Mouse (Mus musculus): ENCODE results near the gene Osbpl10.
"Not testable (repeated sequence)": the region's sequence is repeated elsewhere in the genome, so short reads cannot be mapped to it uniquely, and the experiment has no call there.

Gene Osbpl10

GRCm38 (mm10) chr9:114978281-114979111, at the start of gene Osbpl10:
Gene Osbpl10, plus strand, starts transcription at chr9:114978569.
- peak; percentile 88 to 92 for DNase-seq

DNA sequence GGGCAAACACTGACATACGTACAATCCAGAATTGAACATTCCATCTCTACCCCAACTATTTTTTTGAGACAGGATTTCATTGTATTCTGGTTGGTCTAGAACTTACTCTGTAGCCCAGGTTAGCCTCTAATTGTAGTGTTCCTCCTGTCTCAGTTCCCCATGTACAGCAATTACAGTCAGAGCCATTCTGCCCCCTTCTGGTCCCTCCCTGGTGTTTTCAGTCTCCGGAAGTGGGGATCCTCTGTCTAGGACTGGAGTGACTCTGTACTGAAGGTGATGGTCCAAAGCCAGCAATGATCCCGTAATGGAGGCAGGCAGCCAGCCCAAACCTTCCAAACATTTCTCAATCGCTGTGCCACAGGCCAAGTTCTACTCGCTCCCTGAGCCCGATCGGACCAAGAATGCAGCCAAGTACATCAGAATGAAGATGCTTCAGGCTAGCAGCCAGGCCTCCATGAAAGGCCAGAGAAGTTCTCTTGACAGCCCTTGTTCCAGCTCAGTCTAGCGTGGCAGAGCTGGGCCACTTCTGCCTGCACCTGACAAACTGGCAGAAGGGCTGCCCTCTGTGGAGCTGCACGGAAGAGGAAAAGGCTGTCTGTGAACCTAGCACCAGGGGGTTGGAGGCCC, 47.8 kb upstream of the Osbpl10 start:
- peak; percentile 85 to 90 for DNase-seq

DNA sequence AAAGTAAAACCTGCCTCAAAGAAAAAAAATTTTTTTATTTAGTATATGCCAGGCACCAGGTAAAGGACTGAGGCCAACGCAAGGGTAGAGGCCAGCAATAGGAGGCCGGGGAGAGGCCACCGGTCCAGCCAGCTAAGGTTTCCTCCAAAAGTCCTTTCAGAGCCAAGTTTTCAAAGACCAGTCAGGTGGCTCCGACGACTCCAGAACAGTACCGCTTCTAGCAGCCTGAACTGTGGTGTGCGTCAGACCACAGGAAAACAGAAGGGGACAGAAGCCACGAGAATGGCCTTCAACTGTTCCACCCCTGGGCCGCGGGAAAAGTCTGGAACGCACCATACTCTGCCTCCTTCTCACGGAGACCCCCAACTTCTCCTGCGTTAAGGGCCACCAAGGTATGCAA, 45.8 kb upstream of the Osbpl10 start:
- DNase-seq = no peak

- peak in 1 of 2 experiments; percentile 23 for DNase-seq
Measured at GRCm38 (mm10) chr9:114933037-114933722, 45.2 kb upstream of the Osbpl10 start.

DNA sequence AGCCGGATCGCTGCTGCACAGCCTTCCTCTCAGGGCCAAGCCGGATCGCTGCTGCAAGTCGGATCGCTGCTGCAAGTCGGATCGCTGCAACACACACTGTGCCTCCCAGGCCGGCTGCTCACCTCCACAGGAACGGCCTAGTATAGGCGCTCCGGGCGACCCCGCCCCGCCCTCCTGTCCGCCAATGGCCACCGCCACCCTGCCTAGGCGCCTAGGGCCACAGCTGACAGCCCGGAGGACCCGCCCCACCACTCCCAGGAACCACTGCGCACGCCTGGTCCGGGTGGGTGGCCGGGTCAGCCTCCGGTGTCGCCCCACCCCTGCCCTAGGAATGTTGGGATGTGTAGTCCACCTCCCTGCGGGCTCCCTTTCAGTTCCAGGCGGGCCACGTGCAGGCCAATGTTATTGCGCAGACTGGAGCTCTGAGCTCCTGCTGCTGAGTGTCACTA, 44.6 kb upstream of the Osbpl10 start, which contains the start of gene Gpd1l:
TSS of gene Gpd1l (minus strand) at position 265 of the 449 bp plus-strand sequence.
- peak; percentile 95 to 98 for DNase-seq

GRCm38 (mm10) chr9:114934231-114934630, 44.1 kb upstream of the Osbpl10 start:
- no peak for DNase-seq

- DNase-seq = no peak
Measured at GRCm38 (mm10) chr9:114935321-114935720, 43.0 kb upstream of the Osbpl10 start.

DNA sequence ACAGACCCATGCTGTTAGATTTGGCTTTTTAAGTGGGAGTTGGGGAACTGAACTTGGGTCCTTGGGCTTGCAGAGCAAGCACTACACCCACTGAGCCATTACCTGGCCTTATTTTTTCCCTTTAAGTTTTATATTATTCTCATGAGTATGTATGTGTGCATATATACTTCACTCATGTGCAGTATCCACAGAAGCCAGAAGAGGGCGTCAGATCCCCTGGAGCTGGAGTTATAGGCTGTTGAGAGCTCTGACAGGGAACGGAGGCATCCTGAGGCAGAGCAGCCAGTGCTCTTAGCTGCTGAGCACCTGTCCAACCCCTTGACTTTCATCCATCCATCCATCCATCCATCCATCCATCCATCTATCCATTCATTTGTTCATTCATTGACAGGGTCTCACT, 41.7 kb upstream of the Osbpl10 start:
- DNase-seq = no peak

DNA sequence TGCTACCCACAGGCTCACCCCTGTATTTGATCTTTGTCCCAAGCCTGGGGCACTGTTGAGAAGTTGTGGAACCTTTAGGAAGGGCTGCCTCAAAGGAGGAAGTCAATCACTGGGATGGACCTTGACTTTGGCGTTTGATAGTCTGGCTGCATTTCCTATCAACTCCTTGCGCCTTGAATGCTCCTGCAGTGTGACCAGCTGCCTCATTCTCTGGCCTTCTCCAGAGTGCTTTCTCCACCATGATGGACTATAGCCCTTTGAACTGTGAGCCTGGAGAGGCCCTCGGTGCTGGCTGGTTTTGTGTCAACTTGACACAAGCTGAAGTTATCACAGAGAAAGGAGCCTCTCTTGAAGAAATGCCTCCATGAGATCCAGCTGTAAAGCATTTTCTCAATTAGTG, 33.7 kb upstream of the Osbpl10 start:
- no peak for DNase-seq

GRCm38 (mm10) chr9:114945576-114945975, 32.8 kb upstream of the Osbpl10 start:
- DNase-seq = no peak

DNA sequence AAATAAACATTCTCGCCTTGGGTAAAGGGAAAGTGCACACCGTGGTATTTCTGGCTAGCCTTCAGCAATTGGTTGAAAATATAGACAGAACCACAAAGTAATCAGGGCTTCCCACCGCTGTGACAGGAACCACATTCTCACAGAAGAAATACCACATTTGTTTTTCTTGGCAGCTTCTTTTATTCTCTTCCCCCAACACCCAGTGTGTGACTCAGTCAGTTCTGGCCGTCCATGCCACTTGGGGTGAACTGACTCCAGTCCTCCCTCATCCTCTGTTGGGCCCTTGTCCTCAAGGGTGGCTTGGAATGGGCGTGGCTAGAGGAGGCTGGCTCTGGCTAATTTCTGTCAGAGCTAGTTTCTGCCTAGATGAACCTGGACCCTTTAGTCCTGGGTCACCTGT, 30.0 kb upstream of the Osbpl10 start:
- no peak for DNase-seq

DNA sequence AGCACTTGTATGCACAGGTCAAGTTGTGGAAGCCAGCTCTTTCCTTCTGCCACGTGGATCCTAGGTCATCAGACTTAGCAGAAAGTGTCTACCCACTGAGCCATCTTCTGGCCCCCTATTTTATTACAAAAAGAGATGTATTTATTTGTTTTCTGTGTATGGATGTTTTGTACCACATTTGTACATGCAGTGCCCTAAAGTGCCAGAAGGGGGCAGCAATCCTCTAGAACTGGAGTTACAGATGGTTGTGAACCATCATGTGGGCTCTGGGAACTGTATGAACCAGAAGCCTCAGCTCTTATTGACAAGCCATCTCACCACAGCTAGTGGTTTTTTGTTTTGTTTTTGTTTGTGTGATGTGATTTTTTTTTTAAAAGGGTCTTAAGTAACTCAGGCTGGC, 25.5 kb upstream of the Osbpl10 start:
- DNase-seq = peak in 1 of 2 experiments; percentile 36

- DNase-seq = no peak
Measured at GRCm38 (mm10) chr9:114955340-114955739, 23.0 kb upstream of the Osbpl10 start.

- DNase-seq = peak; percentile 64 to 80
Measured at GRCm38 (mm10) chr9:114956945-114957344, 21.4 kb upstream of the Osbpl10 start.

DNA sequence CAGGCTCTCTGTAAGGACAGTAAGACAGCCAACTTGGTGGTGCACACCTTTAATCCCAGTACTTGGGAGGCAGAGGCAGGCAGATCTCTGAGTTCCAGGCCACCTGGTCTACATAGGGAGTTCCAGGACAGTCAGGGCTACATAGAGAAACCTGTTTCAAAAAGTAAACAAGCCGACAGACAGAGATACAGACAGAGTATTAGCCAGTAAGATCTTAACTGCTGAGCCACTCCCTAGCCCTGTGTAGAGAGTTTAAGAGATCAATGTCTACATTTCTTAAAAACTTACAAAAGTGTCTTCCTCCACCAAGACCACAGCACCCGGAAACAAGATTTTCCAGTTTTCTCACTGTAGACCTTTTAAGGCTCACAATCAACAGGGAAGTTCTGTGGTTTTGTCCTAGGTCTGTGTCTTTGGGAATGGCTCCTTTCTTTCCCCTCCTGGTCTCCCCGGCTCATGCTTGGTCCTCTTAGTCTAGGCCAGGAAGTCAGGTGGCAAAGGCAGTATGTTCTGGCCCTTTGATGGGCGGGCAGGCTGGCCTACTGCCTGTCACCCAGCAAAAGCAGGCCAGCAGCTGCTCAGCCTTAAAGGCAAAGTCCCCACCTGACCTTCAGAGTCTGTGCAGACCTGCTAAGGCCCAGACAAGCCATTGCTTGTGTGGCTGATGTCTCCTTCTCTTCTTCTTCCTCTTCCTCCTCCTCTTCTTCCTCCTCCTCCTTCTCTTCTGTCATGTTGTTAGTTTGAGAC, 18.2 kb upstream of the Osbpl10 start:
- peak in 1 of 2 experiments; percentile 26 for DNase-seq

GRCm38 (mm10) chr9:114960844-114961243, 17.5 kb upstream of the Osbpl10 start:
- DNase-seq = no peak

DNA sequence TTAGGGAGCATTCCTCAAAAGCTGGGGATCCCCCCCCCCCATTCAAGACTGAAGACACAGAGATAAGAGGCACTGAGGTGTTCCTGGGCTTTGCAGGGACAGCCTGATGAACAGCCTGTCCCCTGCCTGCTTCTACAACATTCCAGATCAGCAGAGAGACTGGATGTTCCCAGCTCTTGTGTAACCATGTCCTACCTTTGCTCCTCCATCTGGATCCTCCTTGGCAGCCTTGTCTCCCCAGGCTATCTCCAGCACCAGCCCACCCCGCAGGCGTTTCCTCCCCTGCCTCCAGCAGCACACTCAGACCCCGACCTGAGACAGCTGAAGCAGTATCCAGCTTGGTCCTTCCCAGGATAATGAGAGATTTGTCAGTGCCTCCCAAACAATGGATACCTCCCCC, 14.3 kb upstream of the Osbpl10 start:
- DNase-seq = no peak

GRCm38 (mm10) chr9:114966286-114966685, 12.1 kb upstream of the Osbpl10 start:
- not testable (repeated sequence) for DNase-seq

DNA sequence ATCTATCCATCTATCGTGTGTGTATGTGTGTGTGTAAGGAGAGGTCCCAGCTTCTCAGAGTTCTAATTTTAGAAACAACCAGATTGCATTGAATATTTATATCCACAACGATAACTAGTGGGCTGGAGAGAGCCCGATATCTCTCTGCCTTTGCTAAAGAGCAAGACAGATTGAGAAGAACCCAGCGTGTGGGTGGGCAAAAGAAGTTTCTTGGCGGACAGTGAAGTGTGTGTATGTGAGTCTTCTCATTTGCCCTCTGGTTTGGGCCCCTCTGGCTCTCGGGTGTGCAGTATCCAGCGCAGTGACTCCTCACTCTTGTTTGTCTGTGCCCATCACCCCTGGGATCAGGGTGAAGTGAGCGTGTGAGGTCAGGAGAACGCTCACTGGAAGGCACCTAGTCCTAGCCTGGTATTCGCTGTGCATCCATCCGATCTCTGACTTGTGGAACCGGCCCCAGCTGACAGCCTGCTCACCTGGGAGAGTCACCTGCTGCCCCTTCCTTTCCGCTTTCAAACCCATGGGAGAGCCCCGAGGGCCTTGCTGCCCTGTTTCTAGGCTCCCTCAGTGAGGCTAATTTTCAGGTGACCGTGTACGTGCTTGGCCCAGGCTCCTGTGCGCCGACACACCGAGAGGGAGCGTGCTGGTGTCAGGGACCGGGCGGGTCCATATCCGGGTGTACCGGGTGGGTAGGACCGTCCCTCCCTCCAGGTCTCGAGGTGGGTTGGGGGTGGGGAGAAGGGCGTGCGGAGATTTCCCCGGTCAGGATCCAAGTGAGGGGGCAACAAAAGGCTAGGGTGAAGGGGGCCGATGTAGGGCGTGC, 698 bp upstream of the Osbpl10 start:
- peak; percentile 58 to 66 for DNase-seq

DNA sequence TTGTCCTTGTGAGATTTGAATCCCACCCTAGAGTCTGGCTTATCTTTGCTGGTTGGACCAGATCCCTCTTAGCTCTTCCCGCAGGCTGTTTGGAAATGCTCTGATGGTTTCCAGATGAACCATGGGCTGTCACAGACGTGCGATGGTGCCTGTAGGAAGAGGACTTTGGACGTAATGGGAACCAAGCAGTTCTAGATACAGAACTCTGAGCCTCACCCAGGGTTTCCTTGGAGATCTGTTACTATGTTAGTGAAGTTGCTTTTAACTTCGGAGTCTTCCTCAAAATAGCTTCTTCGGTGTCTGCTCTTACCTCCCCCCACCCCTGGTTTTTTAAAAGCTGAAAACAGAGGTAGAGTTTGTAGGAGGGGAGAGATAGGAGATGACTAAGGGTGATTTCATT, 1.6 kb downstream of the Osbpl10 start:
- DNase-seq = no peak

GRCm38 (mm10) chr9:114982689-114983360, 4.5 kb downstream of the Osbpl10 start, which contains the start of gene Rps27rt:
Gene Rps27rt, minus strand, starts transcription at chr9:114982739.
- DNase-seq = peak; percentile 39 to 52
